Mouse (Mus musculus): ENCODE data around the gene H2afy2. TPM values are rescaled to one million over a fixed set of nuclear protein-coding genes. Genes with fewer than 3 reads are reported as not detected.

The H2afy2 gene
- total RNA-seq, 4 experiments from 2014 or later: 12.5 to 15.2 (median 13.3) TPM

- DNase-seq (ENCODE audit: low spot score in 2 of 2): no peak
Observed at GRCm38 (mm10) chr10:61784414-61784813, 467 bp upstream of the H2afy2 start.

GRCm38 (mm10) chr10:61782799-61783611 lies 942 bp downstream of the H2afy2 start:
- peak; percentile 25 to 61 for DNase-seq (ENCODE audit: low spot score in 2 of 2)

- DNase-seq (ENCODE audit: low spot score in 2 of 2): no peak
Observed at GRCm38 (mm10) chr10:61781461-61782128, 2.4 kb downstream of the H2afy2 start.

GRCm38 (mm10) chr10:61766806-61767205 lies 17.1 kb downstream of the H2afy2 start:
- no peak for DNase-seq (ENCODE audit: low spot score in 2 of 2)

- no peak for DNase-seq (ENCODE audit: low spot score in 2 of 2)
Observed at GRCm38 (mm10) chr10:61765558-61765957, 18.4 kb downstream of the H2afy2 start.

GRCm38 (mm10) chr10:61764689-61765088 lies 19.3 kb downstream of the H2afy2 start:
- no peak for DNase-seq (ENCODE audit: low spot score in 2 of 2)

GRCm38 (mm10) chr10:61759869-61760268 lies 24.1 kb downstream of the H2afy2 start:
- no peak for DNase-seq (ENCODE audit: low spot score in 2 of 2)

- DNase-seq (ENCODE audit: low spot score in 2 of 2): no peak
Observed at GRCm38 (mm10) chr10:61758904-61759303, 25.0 kb downstream of the H2afy2 start.

- DNase-seq (ENCODE audit: low spot score in 2 of 2): no peak
Observed at GRCm38 (mm10) chr10:61757022-61757421, 26.9 kb downstream of the H2afy2 start.

GRCm38 (mm10) chr10:61753071-61753470 lies 30.9 kb downstream of the H2afy2 start:
- no peak for DNase-seq (ENCODE audit: low spot score in 2 of 2)

GRCm38 (mm10) chr10:61751534-61752219 lies 32.3 kb downstream of the H2afy2 start:
- DNase-seq (ENCODE audit: low spot score in 2 of 2): no peak

GRCm38 (mm10) chr10:61750014-61750413 lies 33.9 kb downstream of the H2afy2 start:
- no peak for DNase-seq (ENCODE audit: low spot score in 2 of 2)

GRCm38 (mm10) chr10:61747302-61747701 lies 36.6 kb downstream of the H2afy2 start:
- DNase-seq (ENCODE audit: low spot score in 2 of 2): no peak

GRCm38 (mm10) chr10:61745133-61745532 lies 38.8 kb downstream of the H2afy2 start:
- no peak for DNase-seq (ENCODE audit: low spot score in 2 of 2)

- no peak for DNase-seq (ENCODE audit: low spot score in 2 of 2)
Observed at GRCm38 (mm10) chr10:61742336-61742735, 41.6 kb downstream of the H2afy2 start.

GRCm38 (mm10) chr10:61741873-61742272 lies 42.1 kb downstream of the H2afy2 start:
- DNase-seq (ENCODE audit: low spot score in 2 of 2): no peak

- DNase-seq (ENCODE audit: low spot score in 2 of 2): no peak
Observed at GRCm38 (mm10) chr10:61741306-61741705, 42.6 kb downstream of the H2afy2 start.

- DNase-seq (ENCODE audit: low spot score in 2 of 2): no peak
Observed at GRCm38 (mm10) chr10:61738126-61738525, 45.8 kb downstream of the H2afy2 start.

GRCm38 (mm10) chr10:61737537-61737936 lies 46.4 kb downstream of the H2afy2 start:
- no peak for DNase-seq (ENCODE audit: low spot score in 2 of 2)

- no peak for DNase-seq (ENCODE audit: low spot score in 2 of 2)
Observed at GRCm38 (mm10) chr10:61736671-61737078, 47.3 kb downstream of the H2afy2 start.

GRCm38 (mm10) chr10:61734377-61734776 lies 49.6 kb downstream of the H2afy2 start:
- DNase-seq (ENCODE audit: low spot score in 2 of 2): no peak

GRCm38 (mm10) chr10:61730171-61730570 lies 53.8 kb downstream of the H2afy2 start:
- DNase-seq (ENCODE audit: low spot score in 2 of 2): no peak

All from layer of hippocampus, adult 8-10 months (tissue).